Mouse (Mus musculus) splenic B cell, adult 2 months (primary cell): ENCODE results near the gene Cldn34c1.
"Not testable (repeated sequence)": the region's sequence is repeated elsewhere in the genome, so short reads cannot be mapped to it uniquely, and the experiment has no call there.

Experiments used
- DNase-seq: peaks from one replicate; pipeline ENCODE4 v3.0.0-alpha.2; 2011; ENCODE audit warnings: low read depth, low spot score
- H3K27me3 ChIP-seq: 2 replicates; pipeline ENCODE4 v1.6.1; 2012; ENCODE audit warnings: mild to moderate bottlenecking, low read length, moderate library complexity, mixed read lengths; ENCODE audit not compliant: control insufficient read depth, poor library complexity, insufficient read depth, severe bottlenecking
- H3K36me3 ChIP-seq: 2 replicates; pipeline ENCODE4 v1.6.1; 2012; ENCODE audit warnings: mild to moderate bottlenecking, low read length, moderate library complexity, mixed read lengths; ENCODE audit not compliant: control insufficient read depth, poor library complexity, insufficient read depth, severe bottlenecking

The Cldn34c1 gene

GRCm38 (mm10) chrX:123103291-123104260, at the start of gene Cldn34c1:
TSS of gene Cldn34c1 (plus strand) at chrX:123103495.
- Histone ChIP-seq H3K27me3 (no peaks in the 10 kb centered on the region), H3K36me3 (no peaks in the 10 kb centered on the region)
- peak; percentile 75 for DNase-seq

- Histone ChIP-seq H3K27me3 (no peaks in the 10 kb centered on the region), H3K36me3 (no peaks in the 10 kb centered on the region)
- no peak for DNase-seq
Measured at GRCm38 (mm10) chrX:123087441-123087840, 15.9 kb upstream of the Cldn34c1 start.

- peak; percentile 0 for DNase-seq
- H3K27me3 ChIP-seq, H3K36me3 ChIP-seq: not testable (repeated sequence)
Measured at GRCm38 (mm10) chrX:123102806-123103205, 489 bp upstream of the Cldn34c1 start.

GRCm38 (mm10) chrX:123104692-123105091, 1.4 kb downstream of the Cldn34c1 start:
- not testable (repeated sequence) for H3K36me3 ChIP-seq, DNase-seq, H3K27me3 ChIP-seq

GRCm38 (mm10) chrX:123222381-123222780, 119.1 kb downstream of the Cldn34c1 start, which contains the start of gene Srsx:
TSS of gene Srsx (minus strand) at chrX:123222481.
- not testable (repeated sequence) for DNase-seq, H3K36me3 ChIP-seq, H3K27me3 ChIP-seq
